Mouse (Mus musculus) left cerebral cortex, postnatal 25 days (tissue): ENCODE measurements at regions not wholly inside any gene's neighbourhood (a gene's known extent, or its start where the extent isn't known, plus 50 kb on each side); places are given as distances from the start of the nearest gene placed in this dataset.

Source experiments
- DNase-seq, 2 experiments: peaks; one replicate each; pipeline ENCODE4 v3.0.0; 2022; ENCODE audit warnings: low spot score in 2 of 2, mixed read lengths in 1 of 2
- intact Hi-C: fragments of 180-260 bp; cut with DNase I; formaldehyde crosslinking; loops from one replicate; pipeline ENCODE4 v1.15.1; 2025

DNA sequence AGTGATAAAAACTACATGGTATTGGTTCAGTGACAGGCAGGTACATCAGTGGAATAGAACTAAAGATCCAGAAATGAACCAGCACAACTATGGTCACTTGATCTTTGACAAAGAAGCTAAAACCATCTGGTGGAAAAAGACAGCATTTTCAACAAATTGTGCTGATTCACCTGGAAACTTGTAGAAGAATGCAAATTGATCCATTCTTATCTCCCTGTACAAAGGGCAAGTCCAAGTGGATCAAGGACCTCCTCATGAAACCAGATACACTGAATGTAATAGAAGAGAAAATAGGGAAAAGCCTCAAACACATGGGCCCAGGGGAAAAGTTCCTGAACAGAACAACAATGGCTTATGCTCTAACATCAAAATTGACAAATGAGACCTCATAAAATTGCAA lies 194.8 kb upstream of the Mgat4c start:
- no peak for DNase-seq
- intact Hi-C loops, result no loop called here

DNA sequence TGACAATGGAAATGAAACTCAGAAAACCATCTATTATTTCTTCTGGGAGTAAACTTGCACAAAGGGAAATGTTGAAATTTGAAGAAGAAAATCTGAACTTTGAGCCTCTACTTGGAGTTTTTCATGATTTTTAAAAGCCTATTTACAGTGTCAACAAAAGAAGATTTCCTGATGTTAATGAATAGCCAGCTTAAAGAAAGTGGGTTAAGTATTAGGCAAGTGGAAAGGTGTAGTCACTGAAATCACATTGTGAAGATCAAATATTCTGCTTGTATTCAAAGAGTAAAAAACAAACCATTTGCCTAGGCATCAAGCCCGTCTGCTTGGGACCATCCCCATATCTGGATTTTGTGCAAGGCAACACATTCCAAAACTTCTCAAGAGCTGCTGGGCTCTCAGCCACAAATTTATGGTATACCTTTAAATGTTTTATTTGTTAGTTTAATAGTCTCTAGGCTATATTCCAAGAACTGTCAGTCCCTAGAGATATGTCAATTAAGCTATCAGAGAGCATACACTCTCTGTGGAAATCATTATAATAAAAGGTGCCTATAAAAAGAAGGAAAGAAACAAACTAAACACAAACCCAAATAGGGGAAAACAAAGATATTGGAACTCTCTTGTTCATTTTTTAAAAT lies 190.8 kb upstream of the Mgat4c start:
- DNase-seq, result no peak
- intact Hi-C loops, result no loop called here

DNA sequence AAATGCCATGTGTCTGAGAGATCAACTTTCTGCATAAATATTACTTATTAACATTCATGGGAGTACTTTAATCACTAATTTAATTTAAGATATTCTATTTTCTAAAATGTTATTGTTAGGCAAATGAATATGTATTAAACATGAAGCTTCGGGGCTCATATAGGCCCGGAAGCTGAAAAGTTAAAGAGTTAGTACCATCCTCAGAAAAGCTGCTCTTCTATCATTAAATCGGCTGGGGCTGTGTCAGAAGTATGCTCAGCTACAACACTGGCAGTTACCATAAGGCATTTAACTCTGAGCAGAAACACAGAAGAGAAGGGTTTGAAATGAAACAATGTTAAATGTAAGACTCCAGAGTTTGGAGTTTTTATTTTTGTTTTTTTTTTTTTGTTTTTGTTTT lies 166.2 kb upstream of the Mgat4c start:
- intact Hi-C loops, result no loop called here
- no peak for DNase-seq

DNA sequence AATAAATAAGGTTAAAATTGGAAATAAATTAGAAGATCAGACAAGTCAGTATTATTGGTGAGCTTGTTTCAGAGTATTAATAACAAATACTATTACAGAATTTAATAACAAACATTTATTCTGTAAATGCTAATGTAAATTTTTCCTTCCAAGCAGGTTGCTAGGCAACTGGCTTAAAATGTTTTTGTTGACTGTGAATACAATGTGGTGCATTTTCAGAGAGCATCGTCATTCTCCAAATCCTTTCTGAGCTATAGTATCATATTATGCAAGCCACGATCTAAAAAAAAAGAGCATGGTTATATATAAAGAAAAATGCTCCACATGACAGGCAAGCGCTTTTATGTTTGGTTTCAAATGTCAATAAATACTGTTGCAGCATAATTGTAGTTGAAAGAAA lies 164.4 kb upstream of the Mgat4c start:
- DNase-seq, result peak in 1 of 2 experiments; percentile 13
- intact Hi-C loops, result no loop called here

DNA sequence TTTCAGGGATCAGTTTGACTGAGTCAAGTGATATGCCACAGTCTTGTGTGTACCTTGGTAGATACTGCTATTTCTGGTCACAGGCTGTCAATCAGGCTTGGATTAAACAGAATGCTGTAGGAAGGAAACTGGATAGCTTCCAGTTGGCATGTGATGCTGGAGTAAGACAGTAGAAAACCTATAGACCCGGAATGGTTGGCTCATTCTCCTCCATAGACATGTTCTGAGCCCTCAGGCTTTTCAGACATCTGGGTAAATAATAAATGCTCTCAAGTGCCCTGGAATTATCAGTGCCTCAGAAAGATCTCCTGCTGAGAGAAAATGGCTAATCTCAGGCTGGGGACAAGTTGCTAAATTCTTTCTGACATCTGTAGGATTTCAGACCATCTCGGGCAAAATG lies 149.0 kb upstream of the Mgat4c start:
- DNase-seq, result peak in 1 of 2 experiments; percentile 5
- intact Hi-C loops, result no loop called here

DNA sequence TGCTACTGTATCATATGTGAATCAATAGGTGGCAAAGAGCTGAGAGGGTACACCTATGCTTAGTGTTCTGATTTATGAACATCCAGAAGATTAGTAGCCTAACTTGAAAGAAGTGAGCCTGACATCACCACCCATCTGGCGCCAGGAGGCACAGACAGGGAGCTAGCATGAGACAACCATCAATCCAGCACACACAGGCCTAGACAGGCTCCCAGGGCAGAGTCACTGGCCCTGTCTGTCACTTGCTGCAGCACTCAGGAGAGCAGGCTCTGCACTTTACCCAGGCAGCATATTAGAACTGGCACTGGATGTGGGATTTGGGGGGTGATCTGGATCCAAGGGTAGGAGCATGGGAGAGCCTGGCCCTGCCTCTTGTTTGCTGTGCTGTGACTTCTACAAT lies 137.1 kb upstream of the Mgat4c start:
- intact Hi-C loops, result no loop called here
- no peak for DNase-seq

DNA sequence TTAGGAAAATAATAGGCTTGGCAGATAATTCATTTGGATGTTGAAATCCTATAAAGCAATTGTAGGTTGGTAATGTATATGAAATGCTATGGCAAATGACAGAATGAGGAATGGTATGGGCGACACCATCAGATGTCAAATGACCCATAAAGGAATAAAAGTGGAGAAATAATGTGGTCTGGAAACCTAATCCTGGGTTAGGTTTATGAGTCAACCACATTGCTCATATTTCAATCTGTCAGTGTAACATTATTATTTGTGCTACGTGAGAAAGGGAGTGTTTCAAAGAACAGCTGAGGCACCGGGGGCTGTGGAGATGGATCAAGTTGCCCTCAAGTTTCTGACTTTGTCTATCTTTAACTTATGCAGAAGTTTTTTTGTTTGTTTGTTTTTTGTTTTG lies 130.6 kb upstream of the Mgat4c start:
- intact Hi-C loops, result no loop called here
- DNase-seq, result no peak
